Mouse (Mus musculus) heart, embryonic 10.5 days (tissue): ENCODE data around the gene Stx6. TPM values are rescaled to one million over a fixed set of nuclear protein-coding genes. Genes with fewer than 3 reads are reported as not detected.

ENCODE experiments used
- DNase-seq: peaks from one replicate; pipeline ENCODE4 v3.0.0-alpha.2; 2017; ENCODE audit warnings: low spot score
- H3K27ac ChIP-seq: fragments of 300-500 bp; sonication (generic); 2 replicates; pipeline ENCODE4 v1.5.1; 2016; ENCODE audit warnings: mild to moderate bottlenecking
- H3K27me3 ChIP-seq: fragments of 300-500 bp; sonication (generic); 2 replicates; pipeline ENCODE4 v1.6.1; 2016; ENCODE audit warnings: mild to moderate bottlenecking; ENCODE audit not compliant: poor library complexity, insufficient read depth, severe bottlenecking
- H3K36me3 ChIP-seq: fragments of 300-500 bp; sonication (generic); 2 replicates; pipeline ENCODE4 v1.6.1; 2016; ENCODE audit warnings: mild to moderate bottlenecking, moderate library complexity
- H3K4me1 ChIP-seq: fragments of 300-500 bp; sonication (generic); 2 replicates; pipeline ENCODE4 v1.6.1; 2016; ENCODE audit warnings: mild to moderate bottlenecking
- H3K4me3 ChIP-seq: fragments of 300-500 bp; sonication (generic); 2 replicates; pipeline ENCODE4 v1.5.1; 2016; ENCODE audit warnings: mild to moderate bottlenecking, moderate library complexity
- H3K9me3 ChIP-seq: fragments of 300-500 bp; sonication (generic); 2 replicates; pipeline ENCODE4 v1.6.1; 2016; ENCODE audit warnings: mild to moderate bottlenecking, moderate library complexity
- WGBS: fragments of 180-500 bp; shearing (Covaris S2); methylation state at CpG from one replicate; pipeline ENCODE4 v1.1.7; 2016; 5-methylcytosine and 5-hydroxymethylcytosine counted together
- polyA plus RNA-seq: library from polyadenylated mRNA; unstranded; fragments of >200 nt; fragmentation: Nextera tagmentation; extraction: Ambion mirVana; gene quantifications from 2 replicates; pipeline ENCODE4 v1.2.1, GENCODE M21; 2016

Gene Stx6
- 56.0 and 66.9 TPM in 2 replicates for polyA plus RNA-seq

DNA sequence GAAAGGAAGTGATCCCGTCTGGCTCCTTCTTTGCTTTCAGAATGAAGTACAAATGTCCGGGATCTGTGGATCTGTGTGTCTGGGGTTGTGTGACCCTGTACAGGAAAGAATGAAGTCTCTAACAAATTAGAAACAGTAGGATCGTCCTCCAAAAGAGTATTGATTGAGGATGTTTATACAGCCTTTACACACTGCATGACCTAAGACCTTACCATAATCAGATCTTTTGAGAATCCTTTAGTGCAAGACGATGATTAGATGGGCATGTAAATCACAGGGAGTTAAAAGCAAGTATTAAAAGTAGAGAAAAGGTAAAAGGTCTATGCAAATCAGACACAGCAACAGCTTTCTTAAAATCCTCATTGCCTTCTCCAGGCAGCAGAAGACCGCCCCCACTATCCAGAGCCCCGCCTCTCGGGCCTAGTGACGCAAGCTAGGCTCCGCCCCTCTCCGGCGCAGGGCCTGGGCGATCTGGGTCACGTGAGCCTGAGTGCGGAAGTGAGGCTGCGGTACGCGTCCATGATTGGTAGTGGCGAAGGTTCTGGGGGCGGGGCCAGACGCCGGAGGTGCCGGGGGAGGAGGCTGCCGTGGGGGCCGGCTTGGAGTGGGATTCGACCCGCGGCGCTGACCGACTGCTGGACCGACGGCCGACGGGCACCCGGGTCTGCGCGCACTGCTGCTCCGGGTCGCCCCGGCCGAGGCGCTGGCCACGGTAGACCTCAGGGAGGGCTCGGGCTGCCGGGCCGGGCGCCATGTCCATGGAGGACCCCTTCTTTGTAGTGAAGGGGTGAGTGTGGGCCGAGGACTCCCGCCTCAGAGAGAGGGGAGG, at the start of gene Stx6:
TSS of gene Stx6 (plus strand) at position 575 of the 829 bp plus-strand sequence.
- WGBS = 3% methylated on average over 48 of the region's 48 CpGs
- peaks cover 21% of the 10 kb centered on the region for H3K4me1 ChIP-seq
- no peaks in the 10 kb centered on the region for H3K27me3 ChIP-seq
- H3K4me3 ChIP-seq = peak within 1 kb of the TSS; percentile 96
- DNase-seq = peak; percentile 99
- H3K9me3 ChIP-seq = no peaks in the 10 kb centered on the region
- peak within 1 kb of the TSS; percentile 96 for H3K27ac ChIP-seq
- no peaks in the 10 kb centered on the region for H3K36me3 ChIP-seq

DNA sequence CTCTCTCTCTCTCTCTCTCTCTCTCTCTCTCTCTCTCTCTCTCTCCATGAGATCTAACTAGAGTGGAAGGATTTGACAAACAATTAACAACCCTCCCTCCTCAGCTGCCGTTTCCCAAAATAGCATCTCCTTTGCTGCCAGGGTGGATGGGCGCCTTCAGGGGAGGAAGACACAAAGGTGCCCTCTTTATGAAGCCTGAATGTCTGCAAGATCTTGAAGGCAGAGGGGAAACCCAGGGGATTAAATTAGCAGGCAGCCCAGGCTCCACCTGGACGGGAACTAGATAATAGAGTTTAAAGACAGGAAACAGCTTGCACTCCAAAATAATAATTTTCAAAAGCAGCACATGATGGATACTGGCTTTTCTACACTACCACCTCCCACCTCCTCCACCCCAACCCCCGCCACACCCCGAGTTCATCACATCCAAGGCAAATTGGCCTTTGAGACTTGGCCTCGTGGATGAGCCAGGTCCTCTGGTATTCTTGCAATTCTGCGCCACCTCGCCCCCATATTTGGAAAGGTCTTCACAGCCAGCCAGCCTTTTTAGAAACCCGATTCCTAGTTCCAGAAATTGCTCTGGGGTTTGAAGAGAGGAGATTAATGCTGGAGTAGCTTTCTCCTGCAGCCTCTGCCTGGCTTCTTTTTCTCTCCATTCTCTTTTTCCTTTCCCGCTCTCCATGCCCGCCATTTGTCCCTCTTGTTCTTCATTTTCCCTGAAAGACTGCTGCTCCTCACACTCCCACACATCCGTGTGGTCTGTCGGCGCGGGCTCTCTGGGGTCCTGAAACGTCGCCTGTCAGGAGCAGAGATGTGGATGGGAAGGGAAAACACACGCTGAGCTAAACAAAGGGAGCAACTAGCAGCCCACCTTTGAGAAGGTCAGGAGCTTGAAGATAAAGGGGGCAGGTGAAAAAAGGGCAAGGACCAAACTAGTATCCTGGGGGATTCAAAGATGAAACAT, 48.8 kb upstream of the Stx6 start:
- DNase-seq = no peak
- Histone ChIP-seq H3K4me3 (peak overlapping the region; percentile 31; the same call in 1 of the 2 replicates), H3K4me1 (peaks cover 64% of the 10 kb centered on the region), H3K27ac (peak overlapping the region; percentile 87), H3K36me3 (no peaks in the 10 kb centered on the region), H3K27me3 (no peaks in the 10 kb centered on the region), H3K9me3 (no peaks in the 10 kb centered on the region)
- 13% methylated on average over 18 of the region's 18 CpGs for WGBS

DNA sequence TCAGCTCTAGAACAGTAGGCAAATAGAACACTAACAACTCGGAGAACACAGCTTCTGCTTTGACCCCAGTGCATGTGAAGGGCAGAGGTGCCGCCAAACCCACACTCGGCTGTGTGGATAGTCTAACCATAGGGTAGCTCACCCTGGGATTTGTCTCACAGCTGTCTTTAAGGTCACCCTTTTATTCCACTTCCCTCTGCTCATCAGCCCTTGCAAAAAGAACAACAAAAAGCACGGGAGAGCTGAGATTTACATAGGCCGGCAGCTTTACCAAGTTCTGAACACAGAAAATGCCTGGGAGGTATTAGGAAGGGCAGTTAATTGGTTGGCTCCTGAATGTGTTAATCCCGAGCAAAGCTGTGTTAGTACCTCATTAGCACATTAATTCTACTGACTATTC, 47.0 kb upstream of the Stx6 start:
- 25% methylated on average over 6 of the region's 6 CpGs for WGBS
- Histone ChIP-seq H3K27me3 (0 out of 2 replicates have a peak, but pooled peaks cover 7% of the 10 kb centered on the region), H3K4me1 (peaks cover 64% of the 10 kb centered on the region), H3K4me3 (no peak overlapping the region), H3K36me3 (no peaks in the 10 kb centered on the region), H3K27ac (peak overlapping the region; percentile 69), H3K9me3 (no peaks in the 10 kb centered on the region)
- DNase-seq = no peak

DNA sequence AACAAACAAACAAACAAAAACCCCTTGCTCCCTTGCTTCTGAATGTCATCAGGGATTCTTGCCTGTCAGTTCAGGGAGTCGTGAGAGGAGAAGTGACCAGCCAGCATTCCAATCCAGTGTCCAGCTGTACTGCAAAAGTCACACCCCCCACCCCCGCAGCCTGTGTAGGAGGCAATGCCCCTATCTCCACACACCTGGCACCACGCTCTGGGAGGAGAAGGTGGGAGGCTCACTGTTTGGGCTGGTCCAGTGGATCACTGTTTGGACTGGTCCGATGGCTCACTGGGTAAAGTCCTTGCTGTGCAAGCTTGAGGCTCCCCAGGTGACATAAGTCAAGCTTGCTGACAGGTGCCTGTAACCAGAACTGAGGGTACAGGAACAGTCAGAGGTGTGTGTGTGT, 46.4 kb upstream of the Stx6 start:
- no peaks in the 10 kb centered on the region for H3K36me3 ChIP-seq
- peaks cover 64% of the 10 kb centered on the region for H3K4me1 ChIP-seq
- H3K4me3 ChIP-seq = no peak overlapping the region
- 0 out of 2 replicates have a peak, but pooled peaks cover 7% of the 10 kb centered on the region for H3K27me3 ChIP-seq
- 0 out of 2 replicates have a peak overlapping the region, but pooled peaks have one; percentile 36 for H3K27ac ChIP-seq
- DNase-seq = no peak
- no peaks in the 10 kb centered on the region for H3K9me3 ChIP-seq
- WGBS = 20% methylated on average over 4 of the region's 4 CpGs

DNA sequence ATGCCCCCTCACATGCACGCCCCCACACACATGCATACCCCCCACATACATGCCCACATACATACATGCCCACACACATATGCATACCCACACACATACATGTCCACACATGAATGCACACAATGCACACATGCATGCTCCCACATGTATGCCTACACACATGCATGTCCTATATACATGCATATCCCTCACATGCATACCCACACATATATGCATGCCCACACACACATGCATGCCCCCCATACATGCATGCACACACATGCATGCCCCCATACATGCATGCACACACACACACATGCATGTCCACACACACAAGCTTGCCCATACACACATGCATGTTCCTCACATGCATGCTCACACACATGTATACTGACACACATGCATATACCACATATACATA, 45.6 kb upstream of the Stx6 start:
- Histone ChIP-seq H3K4me1 (peaks cover 59% of the 10 kb centered on the region), H3K4me3 (no peak overlapping the region), H3K9me3 (no peaks in the 10 kb centered on the region), H3K36me3 (no peaks in the 10 kb centered on the region), H3K27me3 (0 out of 2 replicates have a peak, but pooled peaks cover 7% of the 10 kb centered on the region), H3K27ac (no peak overlapping the region)
- DNase-seq = no peak
- WGBS = 87% methylated on average over 1 of the region's 1 CpGs

DNA sequence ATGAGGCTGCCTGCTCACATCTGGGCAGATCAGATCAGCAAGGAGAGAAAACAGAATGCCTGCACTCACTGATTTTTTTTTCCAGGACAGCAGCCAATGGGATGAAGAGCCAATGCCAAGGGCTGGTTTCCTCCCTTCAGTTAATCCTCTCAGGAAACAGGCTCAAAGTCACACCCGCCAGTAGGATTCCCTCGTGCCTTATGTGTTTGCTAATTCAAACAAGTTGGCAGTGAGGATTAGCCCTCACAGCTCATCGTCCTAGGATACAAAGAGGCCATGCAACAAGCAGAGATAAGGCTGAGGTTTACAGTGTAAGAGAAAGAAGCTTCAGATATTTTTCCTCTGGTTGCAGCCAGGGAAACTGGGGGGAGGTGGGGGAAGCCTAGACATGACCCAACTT, 44.6 kb upstream of the Stx6 start:
- Histone ChIP-seq H3K4me1 (peaks cover 49% of the 10 kb centered on the region), H3K9me3 (no peaks in the 10 kb centered on the region), H3K27ac (0 out of 2 replicates have a peak overlapping the region, but pooled peaks have one; percentile 36), H3K27me3 (0 out of 2 replicates have a peak, but pooled peaks cover 7% of the 10 kb centered on the region), H3K36me3 (no peaks in the 10 kb centered on the region), H3K4me3 (no peak overlapping the region)
- 10% methylated on average over 3 of the region's 3 CpGs for WGBS
- DNase-seq = no peak

DNA sequence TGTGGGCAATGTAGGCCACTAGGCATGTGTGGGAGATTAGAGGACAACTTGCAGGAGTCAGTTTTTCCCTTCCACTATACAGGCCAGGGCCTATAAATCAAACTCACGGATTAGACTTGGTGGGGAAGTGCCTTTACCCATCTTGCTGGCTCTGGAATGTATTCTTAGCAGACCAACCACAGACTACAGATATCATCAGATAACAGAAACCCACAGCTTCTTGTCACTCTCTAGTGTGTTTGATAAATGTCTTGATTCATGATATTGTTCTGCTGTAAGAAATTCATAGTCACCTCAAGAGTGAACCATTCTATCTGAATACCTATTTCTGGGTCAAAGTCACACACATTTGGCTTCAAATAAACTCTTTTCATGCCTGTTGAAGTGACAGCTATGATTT, 38.8 kb upstream of the Stx6 start:
- WGBS = 63% methylated on average over 1 of the region's 1 CpGs
- H3K9me3 ChIP-seq = no peaks in the 10 kb centered on the region
- H3K4me1 ChIP-seq = peaks cover 6% of the 10 kb centered on the region
- H3K36me3 ChIP-seq = no peaks in the 10 kb centered on the region
- no peak for DNase-seq
- 0 out of 2 replicates have a peak, but pooled peaks cover 7% of the 10 kb centered on the region for H3K27me3 ChIP-seq
- H3K4me3 ChIP-seq = no peak overlapping the region
- no peak overlapping the region for H3K27ac ChIP-seq

DNA sequence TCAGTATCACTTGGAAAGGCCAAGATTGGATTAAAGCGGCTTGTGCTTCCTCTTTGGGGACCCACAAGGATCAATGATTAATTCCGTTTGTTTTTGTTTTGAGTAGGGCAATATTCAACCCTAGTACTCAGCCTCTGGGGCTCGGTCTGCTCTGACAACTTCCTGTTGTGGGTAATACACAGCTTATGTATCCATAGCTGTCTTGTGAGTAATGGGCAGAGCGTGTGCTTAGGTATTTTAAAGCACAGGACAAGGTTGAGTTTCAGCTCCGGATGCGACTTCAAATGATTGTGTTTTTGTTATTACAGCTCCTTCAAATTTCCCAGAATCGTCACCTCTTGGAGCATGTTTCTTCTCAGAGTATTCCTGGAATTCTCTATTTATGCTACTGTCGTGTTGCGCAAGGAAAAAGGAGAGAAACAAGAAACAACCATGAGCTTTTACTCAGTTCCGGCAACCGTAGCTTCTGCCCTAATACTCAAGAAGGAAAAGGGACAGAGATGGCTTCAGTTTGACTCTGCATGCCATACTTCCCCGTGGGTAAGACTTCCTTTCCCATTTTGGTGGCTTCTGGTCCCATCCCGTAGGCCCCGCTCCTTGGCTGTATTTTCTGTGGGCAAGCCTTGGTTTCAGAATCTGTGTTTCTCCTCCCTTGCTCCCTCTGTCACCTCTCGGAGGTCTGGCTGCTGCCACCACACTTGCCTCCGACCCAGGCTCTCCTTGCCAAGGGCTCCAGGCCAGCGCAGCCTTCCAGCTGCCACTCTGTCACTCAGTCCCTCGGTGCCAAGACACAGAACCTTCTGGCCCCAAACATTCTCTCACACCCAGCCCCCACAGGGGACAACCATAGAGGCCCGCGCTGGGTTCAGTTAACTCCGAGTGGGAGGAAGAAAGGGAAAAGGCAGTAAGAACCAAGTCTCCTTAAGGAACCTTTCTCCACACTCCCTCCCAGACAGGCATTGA, 36.3 kb upstream of the Stx6 start:
- no peaks in the 10 kb centered on the region for H3K9me3 ChIP-seq
- H3K27ac ChIP-seq = no peak overlapping the region
- no peak for DNase-seq

DNA sequence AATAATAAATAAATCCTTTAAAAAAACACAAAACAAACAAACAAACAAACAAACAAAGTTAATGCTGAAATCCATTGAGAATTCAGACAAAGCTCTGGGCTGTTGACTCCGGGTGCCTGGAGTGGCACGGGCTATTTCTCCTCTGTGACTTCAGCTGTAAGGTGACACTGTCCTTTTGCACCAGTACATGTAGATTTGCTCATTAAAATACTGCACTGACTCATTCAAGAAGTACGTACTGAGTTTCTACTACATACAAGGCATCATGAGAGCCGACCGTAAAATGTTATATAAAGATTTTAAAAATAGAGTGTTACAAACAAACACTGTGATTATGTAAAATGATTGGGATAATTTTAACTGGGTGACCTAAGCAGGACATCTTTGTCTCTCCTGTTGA, 34.1 kb upstream of the Stx6 start:
- no peak overlapping the region for H3K27ac ChIP-seq
- H3K27me3 ChIP-seq = no peaks in the 10 kb centered on the region
- H3K4me3 ChIP-seq = no peak overlapping the region
- no peaks in the 10 kb centered on the region for H3K9me3 ChIP-seq
- 93% methylated on average over 5 of the region's 5 CpGs for WGBS
- peaks cover 6% of the 10 kb centered on the region; the same call in 1 of the 2 replicates for H3K4me1 ChIP-seq
- no peak for DNase-seq
- no peaks in the 10 kb centered on the region for H3K36me3 ChIP-seq

More for the DNA sequence above, 36.3 kb upstream of the Stx6 start:
- Histone ChIP-seq H3K4me3 (no peak overlapping the region), H3K27me3 (no peaks in the 10 kb centered on the region), H3K36me3 (no peaks in the 10 kb centered on the region), H3K4me1 (peaks cover 6% of the 10 kb centered on the region; the same call in 1 of the 2 replicates)
- 79% methylated on average over 21 of the region's 21 CpGs for WGBS

DNA sequence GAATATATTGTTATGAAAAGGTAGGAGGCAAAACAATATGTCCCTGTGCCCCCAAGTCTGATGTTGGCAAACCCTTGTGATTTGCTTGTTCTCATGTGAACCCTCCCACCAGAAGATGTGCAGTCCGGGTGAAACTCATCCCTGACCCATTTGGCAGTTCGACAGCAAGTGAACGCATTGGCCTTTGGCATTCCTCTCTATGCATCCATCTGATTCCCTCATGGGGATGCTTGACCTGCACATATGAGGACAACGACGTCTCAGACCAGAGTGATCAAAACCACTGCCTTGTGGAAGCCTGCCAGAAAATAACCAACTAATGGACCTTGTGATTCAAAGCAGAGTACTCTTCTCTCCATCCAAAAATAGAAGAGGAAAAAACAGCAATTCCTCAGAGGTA, 31.8 kb upstream of the Stx6 start:
- no peaks in the 10 kb centered on the region for H3K27me3 ChIP-seq
- 87% methylated on average over 5 of the region's 5 CpGs for WGBS
- DNase-seq = no peak

DNA sequence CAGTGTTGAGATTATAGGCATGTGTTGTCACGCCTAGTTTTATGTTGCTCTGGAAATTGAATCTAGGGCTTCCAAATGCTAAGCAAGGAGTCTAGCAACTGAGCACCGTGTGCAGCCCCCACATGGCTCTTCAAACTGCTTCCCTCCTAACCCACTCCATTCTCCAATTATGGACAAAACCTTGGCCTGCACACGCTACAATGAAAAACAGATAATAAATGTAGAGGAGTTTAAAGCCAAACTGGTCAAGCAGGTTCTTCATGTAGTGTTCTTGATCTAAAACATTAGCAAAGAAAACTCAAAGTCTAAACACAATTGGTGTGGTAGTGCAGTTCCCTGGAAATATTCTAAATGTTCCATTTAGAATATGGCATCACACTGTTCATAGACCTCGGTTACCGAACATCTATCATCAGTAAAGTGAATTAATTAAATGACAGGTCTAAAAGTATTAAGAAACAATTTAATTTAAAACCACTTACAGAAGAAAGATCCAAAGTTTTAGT, 31.0 kb upstream of the Stx6 start:
- no peaks in the 10 kb centered on the region for H3K27me3 ChIP-seq
- H3K9me3 ChIP-seq = no peaks in the 10 kb centered on the region
- no peak overlapping the region for H3K4me3 ChIP-seq
- no peak overlapping the region for H3K27ac ChIP-seq
- H3K36me3 ChIP-seq = no peaks in the 10 kb centered on the region
- no peak for DNase-seq
- peaks cover 4% of the 10 kb centered on the region; the same call in 1 of the 2 replicates for H3K4me1 ChIP-seq
- WGBS = 86% methylated on average over 5 of the region's 5 CpGs

More for the DNA sequence above, 31.8 kb upstream of the Stx6 start:
- no peak overlapping the region for H3K27ac ChIP-seq
- H3K36me3 ChIP-seq = no peaks in the 10 kb centered on the region
- peaks cover 6% of the 10 kb centered on the region; the same call in 1 of the 2 replicates for H3K4me1 ChIP-seq
- H3K9me3 ChIP-seq = no peaks in the 10 kb centered on the region
- no peak overlapping the region for H3K4me3 ChIP-seq
